Mouse (Mus musculus) thymus, adult 2 months (tissue): ENCODE measurements around the gene St14.

Source experiments
- CTCF ChIP-seq: fragments of 200-500 bp; IDR thresholded peaks from 2 replicates; pipeline ENCODE4 v1.5.1; 2012; ENCODE audit warnings: mild to moderate bottlenecking, control low read depth, low read length, moderate library complexity, borderline replicate concordance; ENCODE audit not compliant: control insufficient read depth, poor library complexity, insufficient read depth; ENCODE audit errors: extremely low read depth
- POLR2A ChIP-seq: fragments of 200-500 bp; IDR thresholded peaks from 2 replicates; pipeline ENCODE4 v1.6.1; 2012; ENCODE audit warnings: mild to moderate bottlenecking, low read length, control low read depth, moderate library complexity; ENCODE audit not compliant: control insufficient read depth, poor library complexity, insufficient read depth; ENCODE audit errors: extremely low read depth

GRCm38 (mm10) chr9:31082771-31083170, 48.9 kb downstream of the St14 start:
- no peak for TF ChIP-seq CTCF
- TF ChIP-seq POLR2A = no peak
